Mouse (Mus musculus) brain, adult 10 weeks (tissue): Measurements from ENCODE around the gene Zfp446. TPM values are rescaled to one million over a fixed set of nuclear protein-coding genes. Genes with fewer than 3 reads are reported as not detected.

Experiments
- polyA plus RNA-seq: library from polyadenylated mRNA; stranded (reverse); fragments of 350-450 nt; fragmentation: Illumina TruSeq; extraction: RNeasy Lipid Tissue Mini Kit (QIAGEN cat#74804); gene quantifications from one replicate; pipeline ENCODE4 v1.2.3, GENCODE M21; 2015; ENCODE audit warnings: low read depth, low replicate concordance

Gene Zfp446
- polyA plus RNA-seq = 7.9 TPM

DNA sequence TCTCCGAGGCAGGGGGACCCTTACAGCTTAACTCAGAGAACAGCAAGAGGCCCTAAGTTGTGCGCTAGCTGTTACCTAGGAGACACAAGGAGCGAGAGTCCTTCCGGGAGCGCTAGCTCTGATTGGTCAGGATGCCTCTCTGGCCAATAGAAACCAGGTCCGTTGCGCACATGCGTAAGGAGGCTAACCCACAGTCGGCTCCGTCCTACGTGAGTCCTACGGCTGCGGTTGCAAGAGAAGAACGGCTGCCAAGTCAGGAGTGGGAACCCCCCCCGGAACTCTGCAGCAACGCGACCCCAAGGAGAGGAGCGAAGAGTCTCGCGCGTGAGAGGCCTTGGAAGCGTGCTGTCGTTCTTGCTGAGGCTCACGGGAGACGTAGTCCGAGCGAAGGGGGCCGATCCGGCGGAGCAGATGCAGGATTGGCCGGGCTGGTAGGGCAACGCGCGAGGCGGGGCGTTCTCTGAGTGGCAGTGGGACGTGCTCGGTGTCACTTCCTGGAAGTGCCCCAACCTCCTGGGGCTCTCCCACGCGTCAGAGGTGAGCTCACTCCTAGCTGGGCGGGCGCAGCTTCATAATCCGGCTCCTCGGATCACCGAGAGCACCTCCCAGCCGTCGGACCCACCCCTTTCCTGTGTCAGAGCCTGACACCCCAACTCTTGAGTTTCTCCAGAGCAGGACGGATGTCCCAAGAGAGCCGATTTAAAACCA lies at the start of gene Zfp446:
Gene Zfp446, plus strand, starts transcription at position 167 of the 708 bp plus-strand sequence.

DNA sequence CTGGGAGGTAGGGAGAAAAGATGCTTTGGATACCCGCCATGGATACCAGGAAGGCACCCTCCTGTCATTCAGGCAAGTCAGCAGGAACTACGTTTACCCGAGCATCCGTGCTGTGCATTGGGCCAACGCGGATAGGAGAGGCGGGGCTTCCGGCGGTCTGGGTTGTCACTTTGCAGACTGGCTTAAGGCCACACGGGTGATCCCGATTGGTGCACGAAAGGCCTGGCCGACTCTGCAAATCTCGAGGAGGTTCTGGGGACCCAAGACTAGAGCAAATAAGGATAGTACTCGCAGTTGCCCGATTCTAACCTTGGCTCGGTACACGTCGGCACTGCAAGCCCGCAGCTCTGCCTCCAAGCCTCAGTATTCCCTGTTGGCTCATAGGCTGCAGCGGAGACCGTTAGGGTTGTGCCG lies 12.0 kb upstream of the Zfp446 start, which contains the start of gene Zfp324:
Gene Zfp324, plus strand, starts transcription at position 161 of the 414 bp plus-strand sequence.

DNA sequence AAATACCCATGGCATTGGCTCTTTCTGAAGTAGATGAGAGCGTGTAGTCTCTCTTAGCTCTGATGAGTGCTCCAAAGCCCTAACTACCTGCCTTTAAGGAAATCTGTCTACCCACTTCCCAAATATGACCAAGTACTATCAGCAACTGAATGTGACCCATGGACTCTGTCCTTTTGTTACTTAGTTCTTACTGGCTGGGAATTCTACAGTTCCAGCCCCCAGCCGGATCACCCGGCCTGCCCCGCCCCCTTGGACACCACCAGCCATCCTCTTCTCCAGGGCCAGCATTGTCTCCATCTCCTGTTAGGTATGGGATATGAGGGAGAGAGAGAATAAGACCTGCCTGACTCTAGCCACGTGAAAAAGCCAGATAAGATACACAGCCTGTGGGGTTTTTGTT lies 20.4 kb downstream of the Zfp446 start, which contains the start of gene Slc27a5:
Gene Slc27a5, minus strand, starts transcription at position 140 of the 400 bp plus-strand sequence.

DNA sequence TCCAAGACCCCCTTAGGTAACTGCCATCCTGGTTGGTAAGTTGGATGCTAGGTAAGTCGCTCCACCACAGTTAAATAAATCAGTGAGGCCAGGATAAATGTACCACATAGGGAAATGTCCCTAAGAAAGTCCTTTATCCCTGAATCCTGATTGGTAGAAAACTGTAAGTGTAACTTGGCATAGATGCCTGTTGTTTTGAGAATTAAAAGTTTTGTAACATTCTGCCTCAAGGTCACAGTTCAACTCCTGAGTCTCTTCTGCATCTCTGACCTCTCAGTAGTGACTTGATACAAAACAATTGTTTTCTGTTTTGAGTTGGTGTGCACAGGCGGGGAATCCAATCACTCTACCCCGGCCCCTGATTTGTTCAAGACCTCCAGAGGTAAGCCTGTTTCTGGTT lies 21.2 kb downstream of the Zfp446 start, which contains the start of gene Trim28:
Gene Trim28, plus strand, starts transcription at position 264 of the 400 bp plus-strand sequence.

DNA sequence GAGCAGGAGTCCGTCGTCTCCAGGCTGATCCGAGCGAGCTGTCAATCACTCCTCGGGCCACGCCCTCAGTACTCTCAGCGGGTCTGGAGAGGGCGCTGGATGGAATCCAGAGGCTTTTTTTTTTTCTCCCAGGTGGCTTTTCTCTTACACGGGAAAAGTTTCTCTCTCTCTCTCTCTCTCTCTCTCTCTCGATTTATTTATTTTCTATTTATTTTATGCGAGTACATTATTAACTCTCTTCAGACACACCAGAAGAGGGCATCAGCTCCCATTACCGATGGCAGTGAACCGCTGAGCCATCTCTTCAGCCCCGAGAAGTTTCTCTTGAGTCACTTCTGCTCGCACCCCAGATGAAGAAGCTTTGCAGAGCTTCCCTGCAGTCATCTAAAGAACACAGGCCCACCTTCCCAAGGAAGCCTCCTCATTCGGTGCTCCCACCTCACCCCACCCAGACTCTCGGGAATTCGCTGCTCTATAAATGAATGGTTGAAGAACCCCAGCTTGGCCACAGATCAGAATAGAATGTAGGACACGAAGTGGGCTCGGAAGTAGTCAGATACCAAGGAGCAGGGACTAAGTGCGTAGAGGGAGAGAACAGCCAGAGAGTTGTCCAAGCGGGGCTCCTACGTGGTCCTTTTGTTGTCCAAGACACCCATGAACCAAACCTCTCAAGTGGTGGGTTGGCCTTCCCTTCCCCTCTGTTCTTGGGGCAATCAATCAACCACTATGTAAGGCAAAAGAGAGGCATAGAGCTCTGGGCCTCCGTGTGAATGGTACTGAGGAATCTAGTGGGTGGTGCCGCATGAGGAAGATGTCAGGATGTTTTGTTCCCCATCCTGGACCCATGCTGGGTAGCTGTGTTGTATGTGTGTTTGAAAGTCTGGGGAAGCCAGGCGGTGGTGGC lies 32.6 kb downstream of the Zfp446 start, which contains the start of gene Zbtb45:
Gene Zbtb45, minus strand, starts transcription at position 30 of the 904 bp plus-strand sequence.

DNA sequence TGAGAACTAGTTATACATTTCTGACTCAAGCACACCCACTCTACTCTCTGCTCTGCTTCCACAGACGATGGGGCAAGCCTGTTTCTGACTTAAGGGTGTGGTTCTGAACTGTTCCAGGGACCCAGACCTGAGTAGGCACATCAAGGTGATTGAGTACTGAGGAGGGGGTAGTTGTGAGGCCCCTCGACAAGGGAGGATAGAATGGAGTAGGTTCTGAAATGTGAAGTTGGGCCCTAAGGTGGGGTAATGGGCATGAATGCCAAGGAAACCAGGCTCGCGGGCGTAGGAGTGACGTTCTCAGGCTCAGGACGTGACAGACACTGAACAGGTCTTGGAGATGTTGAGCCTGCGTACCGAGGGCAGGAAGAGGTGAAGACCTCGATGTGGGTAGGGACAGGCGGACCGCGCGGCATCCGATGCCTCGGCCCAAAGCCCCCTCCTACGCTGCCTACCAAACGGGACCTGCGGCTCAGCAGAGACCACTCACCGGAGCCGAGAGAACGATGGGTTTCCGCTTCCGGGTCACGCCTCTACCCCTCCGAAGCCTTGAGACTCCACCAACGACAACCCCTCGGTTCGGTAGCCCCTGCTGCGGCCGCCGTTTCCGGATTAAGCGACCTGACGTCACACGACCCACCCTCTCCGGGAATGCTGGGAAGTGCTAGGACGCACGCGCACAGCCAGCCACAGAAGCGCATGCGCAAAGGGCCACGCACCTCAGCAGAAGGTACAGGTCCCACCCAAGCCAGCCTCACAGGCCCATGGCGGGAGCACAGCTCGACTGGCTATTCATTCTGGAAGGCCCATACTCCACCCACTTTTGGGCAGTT lies 56.7 kb downstream of the Zfp446 start, which contains the start of gene Chmp2a:
Gene Chmp2a, minus strand, starts transcription at position 660 of the 830 bp plus-strand sequence.

Other genes with a start within 250 kb of the Zfp446 start
- not detected for gene Vmn2r56, start 242.8 kb upstream of the Zfp446 start, polyA plus RNA-seq
- gene Zscan18, start 174.2 kb upstream of the Zfp446 start, polyA plus RNA-seq = 17.1 TPM
- 17.6 TPM for gene Zfp329, start 159.0 kb upstream of the Zfp446 start, polyA plus RNA-seq
- gene Zfp110, start 143.1 kb upstream of the Zfp446 start, polyA plus RNA-seq = 12.9 TPM
- gene Zfp128, start 96.7 kb upstream of the Zfp446 start, polyA plus RNA-seq = 6.8 TPM
- 9.1 TPM for gene Zscan22, start 80.0 kb upstream of the Zfp446 start, polyA plus RNA-seq
- 684 TPM for gene Rps5, start 55.6 kb upstream of the Zfp446 start, polyA plus RNA-seq
- 1.1 TPM for gene Rnf225, start 50.4 kb upstream of the Zfp446 start, polyA plus RNA-seq
- 6.7 TPM for gene Zfp324, start 12.0 kb upstream of the Zfp446 start, polyA plus RNA-seq
- gene Slc27a5, start 20.3 kb downstream of the Zfp446 start, polyA plus RNA-seq = 0.98 TPM
- 177 TPM for gene Trim28, start 21.3 kb downstream of the Zfp446 start, polyA plus RNA-seq
- gene Zbtb45, start 32.2 kb downstream of the Zfp446 start, polyA plus RNA-seq = 22.8 TPM
- gene Chmp2a, start 57.0 kb downstream of the Zfp446 start, polyA plus RNA-seq = 240 TPM
- 279 TPM for gene Ube2m, start 60.4 kb downstream of the Zfp446 start, polyA plus RNA-seq
- 7.7 TPM for gene Mzf1, start 76.9 kb downstream of the Zfp446 start, polyA plus RNA-seq
- gene Vmn1r85, start 117.3 kb downstream of the Zfp446 start, polyA plus RNA-seq = not detected
- gene Vmn1r86, start 142.1 kb downstream of the Zfp446 start, polyA plus RNA-seq = not detected
- not detected for gene Vmn1r87, start 162.3 kb downstream of the Zfp446 start, polyA plus RNA-seq
- not detected for gene Vmn1r88, start 181.7 kb downstream of the Zfp446 start, polyA plus RNA-seq
- not detected for gene Vmn1r89, start 235.2 kb downstream of the Zfp446 start, polyA plus RNA-seq